Mouse (Mus musculus): ENCODE results near the gene Fat1.

Fat1 gene

GRCm38 (mm10) chr8:44934850-44935497 is at the start of gene Fat1:
Fat1 (plus strand) TSS chr8:44935447.
- DNase-seq (ENCODE audit: low read depth, low spot score): no peak

- no peak for DNase-seq (ENCODE audit: low read depth, low spot score)
These were observed 40.6 kb upstream of the Fat1 start for GRCm38 (mm10) chr8:44894626-44895025.

GRCm38 (mm10) chr8:44899575-44899991 is 35.7 kb upstream of the Fat1 start:
- DNase-seq (ENCODE audit: low read depth, low spot score): no peak

- DNase-seq (ENCODE audit: low read depth, low spot score): no peak
These were observed 23.9 kb upstream of the Fat1 start for GRCm38 (mm10) chr8:44911126-44911903.

GRCm38 (mm10) chr8:44919487-44920082 is 15.7 kb upstream of the Fat1 start:
- no peak for DNase-seq (ENCODE audit: low read depth, low spot score)

GRCm38 (mm10) chr8:44920379-44921032 is 14.7 kb upstream of the Fat1 start:
- DNase-seq (ENCODE audit: low read depth, low spot score): no peak

GRCm38 (mm10) chr8:44924995-44925394 is 10.3 kb upstream of the Fat1 start:
- DNase-seq (ENCODE audit: low read depth, low spot score): no peak

GRCm38 (mm10) chr8:44930058-44930457 is 5.2 kb upstream of the Fat1 start:
- DNase-seq (ENCODE audit: low read depth, low spot score): no peak

GRCm38 (mm10) chr8:44932546-44933342 is 2.5 kb upstream of the Fat1 start:
- no peak for DNase-seq (ENCODE audit: low read depth, low spot score)

GRCm38 (mm10) chr8:44933478-44933877 is 1.8 kb upstream of the Fat1 start:
- DNase-seq (ENCODE audit: low read depth, low spot score): no peak

GRCm38 (mm10) chr8:44934416-44934815 is 831 bp upstream of the Fat1 start:
- no peak for DNase-seq (ENCODE audit: low read depth, low spot score)

GRCm38 (mm10) chr8:44935741-44936140 is 494 bp downstream of the Fat1 start:
- DNase-seq (ENCODE audit: low read depth, low spot score): no peak

- no peak for DNase-seq (ENCODE audit: low read depth, low spot score)
These were observed 1.3 kb downstream of the Fat1 start for GRCm38 (mm10) chr8:44936481-44936961.

GRCm38 (mm10) chr8:44937141-44937825 is 2.0 kb downstream of the Fat1 start:
- no peak for DNase-seq (ENCODE audit: low read depth, low spot score)

- no peak for DNase-seq (ENCODE audit: low read depth, low spot score)
These were observed 2.8 kb downstream of the Fat1 start for GRCm38 (mm10) chr8:44937905-44938642.

GRCm38 (mm10) chr8:44938643-44938979 is 3.4 kb downstream of the Fat1 start:
- DNase-seq (ENCODE audit: low read depth, low spot score): no peak

GRCm38 (mm10) chr8:44945577-44945976 is 10.3 kb downstream of the Fat1 start:
- no peak for DNase-seq (ENCODE audit: low read depth, low spot score)

GRCm38 (mm10) chr8:44948597-44948996 is 13.3 kb downstream of the Fat1 start:
- no peak for DNase-seq (ENCODE audit: low read depth, low spot score)

GRCm38 (mm10) chr8:44960455-44960854 is 25.2 kb downstream of the Fat1 start:
- no peak for DNase-seq (ENCODE audit: low read depth, low spot score)

GRCm38 (mm10) chr8:44960906-44961305 is 25.7 kb downstream of the Fat1 start:
- DNase-seq (ENCODE audit: low read depth, low spot score): no peak
